Mouse (Mus musculus): ENCODE measurements at regions not wholly inside any gene's neighbourhood (a gene's known extent, or its start where the extent isn't known, plus 50 kb on each side); places are given as distances from the start of the nearest gene placed in this dataset.

- TF ChIP-seq CTCF (IDR thresholded peaks at IDR 0.05; ENCODE audit: extremely low read depth, insufficient read length, insufficient replicate concordance, low read depth, low read length) (no peak), POLR2A (IDR thresholded peaks at IDR 0.05; ENCODE audit: low read depth, low read length) (no peak)
Observed at GRCm38 (mm10) chr12:15937443-15938237, 120.9 kb upstream of the Trib2 start.

Data from small intestine, adult 2 months (tissue).